Mouse (Mus musculus): ENCODE results near the gene Naa11.

Gene Naa11

DNA sequence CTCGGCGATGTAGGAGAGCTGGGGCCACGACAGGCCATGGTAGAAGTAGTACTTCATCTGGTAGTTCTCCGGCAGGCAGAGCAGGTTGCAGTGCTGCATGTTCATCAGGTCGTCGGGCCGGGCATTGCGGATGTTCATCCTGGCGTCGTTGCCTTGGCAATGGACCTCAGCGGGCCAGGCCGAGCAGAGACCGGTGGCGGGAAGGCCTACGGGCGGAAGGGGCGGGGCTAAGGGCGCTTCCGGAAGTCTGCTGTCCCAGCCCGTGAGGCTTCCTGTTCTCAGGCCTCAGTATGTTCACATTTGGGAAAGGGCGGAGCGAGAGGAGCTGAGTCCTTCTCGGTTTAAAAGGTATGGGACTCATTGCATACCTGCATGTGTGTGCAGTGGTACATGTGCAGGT is at the start of gene Naa11:
Gene Naa11, minus strand, starts transcription at position 220 of the 400 bp plus-strand sequence.
- in situ Hi-C loops (cut with MboI, MseI), result no loop called here

DNA sequence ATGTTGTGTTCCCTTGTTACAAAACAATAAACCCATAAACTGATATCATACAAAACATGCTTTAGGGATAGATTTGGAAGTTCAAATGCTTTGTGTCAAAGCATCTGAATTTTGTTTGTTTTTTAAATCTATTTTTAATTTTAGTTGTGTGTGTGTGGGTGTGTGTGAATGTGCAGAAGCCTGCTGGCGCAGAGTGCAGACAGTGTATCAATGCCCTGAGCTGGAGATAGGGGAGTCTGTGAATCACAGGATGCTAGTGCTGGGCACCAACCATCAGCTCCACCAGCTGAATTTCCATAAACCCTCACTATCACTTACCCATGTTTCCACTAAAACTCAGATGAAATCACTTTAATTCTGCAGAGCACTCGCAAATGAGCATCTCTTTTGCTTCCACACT is 40.3 kb upstream of the Naa11 start:
- in situ Hi-C loops (cut with MboI, MseI), result no loop called here

DNA sequence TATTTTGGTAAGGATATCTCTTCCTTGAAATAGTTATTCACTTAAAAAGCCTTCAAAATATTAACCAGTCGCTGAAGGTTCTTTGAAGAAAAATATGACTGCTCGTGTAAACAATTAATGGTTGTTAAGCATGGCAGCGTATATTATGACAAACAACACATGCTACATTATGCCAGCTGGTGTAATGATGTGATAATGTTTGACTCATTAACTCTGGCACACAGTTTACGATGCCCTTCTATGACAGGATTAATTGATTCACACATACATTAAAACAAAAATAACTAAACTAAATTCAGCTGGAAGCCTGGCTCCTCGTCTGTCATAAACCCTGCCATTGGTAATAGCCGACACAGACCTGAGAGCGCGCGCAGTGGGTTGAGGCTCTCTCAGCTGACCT is 37.8 kb upstream of the Naa11 start:
- in situ Hi-C loops (cut with MboI, MseI), result no loop called here

DNA sequence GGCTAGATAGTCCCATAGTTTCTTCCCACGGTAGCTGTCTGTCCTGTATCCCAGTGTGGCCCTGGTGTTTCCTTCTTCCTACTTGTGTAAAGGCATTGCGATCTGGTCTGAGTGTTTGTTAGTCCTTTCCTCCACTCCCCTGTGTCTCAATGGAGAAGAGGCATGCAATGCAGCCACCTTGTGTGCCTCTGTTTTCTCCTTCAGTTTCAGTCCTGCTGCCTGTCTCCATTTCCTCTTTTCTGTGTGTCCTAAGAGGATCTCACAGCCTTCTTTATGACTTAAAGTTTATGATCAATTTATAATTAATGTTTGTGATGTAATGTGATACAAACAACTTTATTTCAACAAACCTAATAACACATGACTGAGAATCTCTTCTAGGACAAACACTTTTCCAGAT is 29.5 kb upstream of the Naa11 start:
- in situ Hi-C loops (cut with MboI, MseI), result loop anchor here (25.0 kb wide), 1 partner anchor 1284 kb away; no protein-coding TSS in a partner anchor

DNA sequence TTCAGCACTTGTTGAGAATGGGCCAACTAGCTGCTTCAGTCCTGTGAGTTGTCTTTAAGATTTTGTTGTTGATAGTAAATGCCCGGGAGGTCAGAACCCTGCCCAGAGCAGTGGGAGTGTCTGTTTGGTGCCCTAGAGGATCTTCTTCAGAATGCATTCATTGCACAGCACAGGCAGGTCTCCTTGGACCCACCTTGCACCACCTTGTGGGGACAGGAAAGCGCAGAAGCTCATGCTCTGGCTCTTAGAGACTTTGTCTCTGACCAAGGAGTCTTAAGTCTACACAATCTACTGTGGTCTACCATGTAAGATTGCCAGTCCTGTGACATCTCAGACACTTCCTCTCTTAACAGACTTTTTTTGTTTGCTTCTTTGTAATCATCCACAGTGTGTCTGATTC is 25.0 kb upstream of the Naa11 start:
- in situ Hi-C loops (cut with MboI, MseI), result loop anchor here (25.0 kb wide), 1 partner anchor 1280 kb away; no protein-coding TSS in a partner anchor

DNA sequence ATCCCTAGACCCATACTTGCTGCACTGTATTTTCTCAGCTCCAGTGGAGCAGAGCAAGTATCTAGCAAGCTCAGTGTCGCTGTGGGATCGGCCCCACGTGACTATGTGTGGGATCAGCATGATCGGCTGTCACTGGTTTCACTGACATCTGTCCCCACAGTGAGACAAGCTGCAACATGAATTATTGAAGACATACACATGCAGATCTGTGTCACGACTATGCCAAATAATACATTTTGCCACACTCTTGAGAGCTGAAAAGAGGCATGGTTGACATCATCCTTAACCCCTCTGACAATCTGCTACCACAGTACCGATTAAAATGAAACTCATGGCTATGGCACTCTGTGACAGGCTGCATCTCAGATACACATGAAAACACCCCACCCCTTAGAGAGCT is 23.7 kb upstream of the Naa11 start:
- in situ Hi-C loops (cut with MboI, MseI), result loop anchor here (25.0 kb wide), 1 partner anchor 1279 kb away; no protein-coding TSS in a partner anchor

DNA sequence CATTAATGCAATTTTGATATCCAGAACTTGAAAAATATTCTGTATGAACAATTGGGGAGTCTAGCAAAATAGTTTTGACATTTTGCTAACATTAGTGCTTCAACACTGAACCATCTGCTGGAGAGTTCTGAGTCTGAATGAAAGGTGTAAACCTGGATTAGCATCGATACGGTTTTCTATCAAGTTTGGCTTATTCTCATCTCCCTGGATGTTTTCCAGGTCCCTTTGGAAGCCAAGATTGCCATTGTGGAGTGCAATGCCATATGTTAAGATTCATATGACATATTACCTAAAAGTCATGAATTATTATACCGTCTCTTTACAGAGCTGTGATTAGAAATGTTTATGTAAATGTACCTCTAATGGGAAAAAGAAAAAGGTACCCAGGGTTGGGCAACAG is 21.5 kb upstream of the Naa11 start:
- in situ Hi-C loops (cut with MboI, MseI), result loop anchor here (25.0 kb wide), 1 partner anchor 1276 kb away; no protein-coding TSS in a partner anchor

DNA sequence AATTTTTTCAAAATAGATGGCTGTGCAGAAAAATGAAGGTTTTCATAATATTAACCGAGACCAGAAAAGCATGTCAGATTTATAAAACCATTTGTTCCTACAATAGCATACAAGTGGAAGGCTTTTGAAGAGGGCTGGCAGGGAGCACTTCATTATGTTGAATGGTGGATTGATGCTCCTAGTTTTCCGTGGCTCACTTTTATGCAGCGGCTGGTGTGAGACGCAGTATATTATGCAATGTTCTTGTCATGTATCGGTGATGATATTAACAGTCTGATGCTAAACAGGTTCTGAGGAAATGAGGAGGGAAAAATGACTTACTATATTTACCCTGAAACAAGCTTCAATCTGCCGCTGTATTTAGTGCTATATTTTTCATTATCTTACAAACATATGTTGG is 18.0 kb upstream of the Naa11 start:
- in situ Hi-C loops (cut with MboI, MseI), result loop anchor here (25.0 kb wide), 1 partner anchor 1273 kb away; no protein-coding TSS in a partner anchor

DNA sequence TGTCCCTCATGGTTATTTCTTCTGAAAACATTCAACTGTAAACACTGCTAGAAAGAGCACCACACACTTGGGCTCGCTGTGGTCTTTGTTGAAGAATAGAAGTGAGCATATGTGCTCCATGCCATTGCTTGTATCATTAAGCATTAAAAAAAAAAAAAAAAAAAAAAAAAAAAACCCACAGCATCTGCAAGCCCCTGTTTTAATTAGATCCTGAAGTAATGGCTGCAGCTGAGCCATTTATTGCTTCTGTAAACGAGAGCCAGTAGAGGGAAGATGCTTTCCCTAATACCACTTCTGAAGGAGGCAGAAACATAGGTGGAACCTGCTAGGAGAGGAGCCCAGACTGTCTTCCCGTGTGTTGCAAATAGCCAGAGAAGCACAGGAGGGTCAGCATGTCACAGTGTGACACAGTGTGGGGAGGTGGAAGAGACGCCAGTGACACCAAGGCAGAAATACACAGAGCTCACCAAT is 17.1 kb upstream of the Naa11 start:
- in situ Hi-C loops (cut with MboI, MseI), result loop anchor here (25.0 kb wide), 1 partner anchor 1272 kb away; no protein-coding TSS in a partner anchor

DNA sequence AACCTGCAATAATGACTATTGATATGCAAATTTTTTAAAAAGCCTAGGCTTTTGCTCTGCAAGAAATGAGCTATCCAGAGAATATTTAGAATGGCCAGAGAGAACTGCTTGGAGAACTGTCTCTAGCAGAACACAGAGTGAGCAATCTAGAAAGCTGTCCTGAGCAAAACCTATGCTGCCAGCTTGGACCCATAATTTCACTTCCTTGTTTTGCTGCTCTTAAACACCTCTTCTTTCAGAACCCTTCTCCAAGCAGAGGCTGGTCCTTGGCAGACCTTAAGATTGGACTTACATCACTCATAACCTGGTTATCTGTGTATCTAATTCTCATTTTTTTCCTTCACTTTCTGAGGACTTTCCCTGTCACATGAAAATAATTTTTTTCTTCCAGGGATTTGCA is 8.9 kb upstream of the Naa11 start:
- in situ Hi-C loops (cut with MboI, MseI), result loop anchor here (25.0 kb wide), 1 partner anchor 1264 kb away; no protein-coding TSS in a partner anchor

DNA sequence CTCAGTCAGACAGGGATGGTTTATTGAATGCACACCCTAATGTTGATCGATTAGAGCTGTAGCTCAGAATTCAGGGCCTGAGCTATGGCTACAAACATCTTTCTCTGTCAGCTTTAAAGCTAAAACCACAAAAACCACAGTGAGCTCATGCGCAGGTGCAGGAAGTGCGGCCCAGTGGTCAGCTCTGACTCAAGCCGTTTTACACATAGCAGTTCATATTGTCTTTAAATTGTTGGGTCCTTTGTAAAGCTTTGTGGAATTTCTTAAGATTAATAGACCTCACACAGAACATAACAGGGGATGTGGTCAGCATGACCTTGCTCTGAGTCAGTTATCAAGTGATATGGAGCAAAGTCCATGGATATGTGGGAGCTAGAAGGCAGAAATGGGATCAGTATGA is 5.4 kb upstream of the Naa11 start:
- in situ Hi-C loops (cut with MboI, MseI), result no loop called here

DNA sequence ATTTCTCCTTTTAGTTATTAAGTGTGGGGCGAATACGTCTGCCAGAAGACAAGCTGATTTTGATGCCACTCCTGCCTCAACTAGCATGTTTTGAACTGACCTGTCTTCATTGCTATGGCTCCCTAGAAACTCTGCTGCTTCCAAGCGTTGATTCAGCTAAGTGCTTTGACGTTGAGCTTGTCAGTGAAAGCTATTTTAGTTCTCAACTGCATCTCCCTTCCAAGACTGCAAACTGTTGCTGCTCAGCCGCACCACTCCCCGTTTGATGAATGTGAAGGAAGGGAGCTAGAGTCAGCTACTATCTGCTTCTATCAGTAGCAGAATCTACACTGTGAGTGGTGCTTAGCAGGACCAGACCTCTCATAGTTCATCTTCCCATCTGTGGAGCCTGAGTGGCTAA is 4.6 kb downstream of the Naa11 start:
- in situ Hi-C loops (cut with MboI, MseI), result no loop called here

DNA sequence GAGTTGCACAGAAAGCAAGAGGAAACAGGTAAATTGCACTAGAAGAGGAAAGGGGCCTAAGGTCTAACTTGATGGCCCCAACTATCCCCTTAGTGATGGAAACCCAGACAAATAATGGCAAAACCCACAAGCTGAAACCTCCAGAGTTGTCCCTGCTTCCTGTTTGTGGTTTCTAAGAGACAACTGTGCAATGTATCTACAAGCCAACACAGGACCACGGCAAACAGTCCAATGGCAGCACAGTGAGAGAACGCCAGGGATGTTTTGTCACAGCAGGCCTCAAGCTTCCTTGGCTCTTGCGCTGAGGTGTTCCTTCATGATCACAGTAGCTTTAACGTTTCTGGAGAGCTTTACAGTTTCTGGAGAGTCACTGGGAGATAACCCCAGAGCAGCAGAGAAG is 7.8 kb downstream of the Naa11 start:
- in situ Hi-C loops (cut with MboI, MseI), result no loop called here

DNA sequence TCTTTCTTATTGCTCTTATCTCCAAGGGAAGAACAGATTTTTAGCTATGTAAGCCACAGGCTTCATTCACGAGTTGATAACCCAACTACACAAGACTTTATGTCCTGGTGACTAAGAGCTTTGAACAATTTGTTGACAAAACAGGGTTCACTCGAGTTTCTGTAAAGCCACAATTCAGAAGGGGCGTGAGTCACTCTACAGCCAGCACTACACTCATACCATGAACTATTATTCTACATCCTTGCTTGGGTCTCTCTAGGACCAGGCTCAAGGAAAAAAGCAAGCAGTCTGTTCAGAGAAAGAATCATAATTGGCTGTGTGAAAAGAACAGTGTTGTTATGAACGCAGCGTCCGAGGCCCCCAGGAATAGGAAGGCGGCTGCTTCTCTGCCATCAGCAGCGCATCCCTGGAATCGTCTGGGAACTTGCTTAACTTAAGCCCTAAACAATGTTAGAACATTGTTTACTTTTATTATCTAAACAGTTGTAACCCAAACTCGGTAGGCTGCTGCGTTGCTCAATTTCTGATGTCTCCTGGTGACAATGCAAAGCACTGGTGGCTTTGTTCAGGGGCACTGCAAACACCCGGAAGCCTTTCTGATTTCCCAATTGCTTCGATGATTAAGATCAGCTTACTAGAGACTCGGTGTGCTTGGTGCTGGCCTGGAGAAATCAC is 9.5 kb downstream of the Naa11 start:
- in situ Hi-C loops (cut with MboI, MseI), result no loop called here

DNA sequence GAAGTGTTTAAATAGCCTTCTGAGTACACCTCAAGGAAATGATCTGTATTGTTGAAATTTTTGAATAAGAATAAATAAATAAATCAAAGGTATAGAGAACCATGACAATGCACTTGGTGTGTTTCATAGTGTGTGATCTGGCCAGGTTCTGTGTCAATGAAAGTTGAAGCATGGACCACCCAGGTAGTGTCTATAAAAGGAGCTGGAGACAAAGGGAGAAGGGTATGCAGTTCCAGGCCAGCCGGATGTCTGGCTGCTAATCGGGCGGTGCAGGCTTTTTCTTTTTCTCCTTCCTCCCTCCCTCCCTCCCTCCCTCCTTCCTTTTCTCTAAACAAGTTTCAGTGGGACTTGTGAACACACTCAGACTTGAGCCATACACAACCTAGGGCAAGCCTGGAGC is 12.2 kb downstream of the Naa11 start:
- in situ Hi-C loops (cut with MboI, MseI), result no loop called here

DNA sequence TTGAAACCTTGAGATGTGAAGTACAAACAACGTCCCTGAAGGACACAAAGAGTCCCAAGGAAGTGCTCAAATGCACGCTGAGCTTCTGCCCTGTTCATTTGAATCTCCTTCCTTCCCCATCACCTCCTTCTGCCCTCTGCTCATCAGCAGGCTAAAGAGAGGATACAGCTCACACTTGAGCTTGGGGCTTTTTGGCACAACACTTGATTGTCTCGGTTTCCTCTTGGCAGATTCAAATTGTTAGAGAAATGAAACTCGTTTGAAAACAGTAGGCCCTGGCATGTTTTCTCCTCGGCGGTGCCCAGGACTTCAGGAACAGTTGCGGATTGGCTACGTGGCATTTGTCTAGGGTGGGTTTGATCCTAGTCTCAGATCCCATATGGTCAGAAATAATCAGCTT is 27.4 kb downstream of the Naa11 start:
- in situ Hi-C loops (cut with MboI, MseI), result no loop called here

DNA sequence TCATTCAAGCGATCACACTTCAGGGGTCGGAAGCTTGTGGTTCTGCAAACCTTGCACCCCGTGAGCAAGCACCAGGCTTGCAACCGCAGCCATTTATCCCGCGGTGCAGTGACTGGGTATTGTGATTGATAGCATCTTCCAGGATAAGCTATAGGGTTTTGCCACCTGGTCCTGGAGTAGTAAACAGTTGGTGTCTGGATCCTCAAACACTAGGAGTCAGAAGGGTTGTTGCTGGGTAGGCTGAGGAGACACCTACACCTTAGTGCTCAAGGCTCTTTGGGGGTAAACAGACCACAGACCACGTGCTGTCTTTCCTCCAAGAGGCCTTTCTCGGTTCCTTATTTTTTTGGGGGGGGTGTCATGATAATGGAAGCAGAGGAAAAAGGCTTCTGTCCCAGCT is 27.9 kb downstream of the Naa11 start:
- in situ Hi-C loops (cut with MboI, MseI), result no loop called here

DNA sequence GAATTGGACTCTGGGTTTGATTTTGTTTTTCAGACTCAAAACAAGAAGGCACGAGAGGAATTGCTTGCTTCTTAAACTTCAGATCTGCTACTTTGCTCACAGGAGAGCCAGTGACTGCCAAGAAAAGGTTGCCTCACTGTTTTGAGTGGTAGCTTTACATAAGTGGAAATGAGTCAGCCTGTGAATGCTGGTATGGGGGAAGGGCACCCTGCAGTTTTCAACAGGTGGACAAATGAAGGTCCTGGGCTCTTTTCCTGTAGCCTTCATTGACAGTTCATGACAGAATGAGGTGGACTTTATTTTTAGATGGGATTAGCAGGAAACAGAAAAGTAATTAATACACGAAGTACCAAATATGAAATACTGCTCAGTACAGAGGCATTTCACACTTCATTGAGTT is 29.6 kb downstream of the Naa11 start:
- in situ Hi-C loops (cut with MboI, MseI), result no loop called here

DNA sequence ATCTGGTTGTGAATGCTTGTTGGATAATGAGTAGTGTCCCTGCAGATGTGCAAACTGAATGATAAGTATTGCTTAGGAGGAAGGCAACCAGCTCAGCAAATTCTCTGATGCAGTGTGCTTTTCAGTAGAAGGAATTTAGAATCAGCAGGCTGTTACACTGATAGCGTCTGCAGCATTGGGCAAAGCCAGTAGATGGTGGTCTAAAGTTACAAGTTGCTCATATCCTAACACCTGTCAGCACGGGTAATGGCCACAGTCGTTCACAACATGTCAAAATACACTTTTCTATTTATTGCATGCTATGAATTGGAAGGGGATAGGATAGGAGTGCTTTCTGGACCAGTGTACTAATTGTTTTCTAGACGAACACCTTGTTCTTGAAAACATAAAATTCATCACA is 33.1 kb downstream of the Naa11 start:
- in situ Hi-C loops (cut with MboI, MseI), result no loop called here

DNA sequence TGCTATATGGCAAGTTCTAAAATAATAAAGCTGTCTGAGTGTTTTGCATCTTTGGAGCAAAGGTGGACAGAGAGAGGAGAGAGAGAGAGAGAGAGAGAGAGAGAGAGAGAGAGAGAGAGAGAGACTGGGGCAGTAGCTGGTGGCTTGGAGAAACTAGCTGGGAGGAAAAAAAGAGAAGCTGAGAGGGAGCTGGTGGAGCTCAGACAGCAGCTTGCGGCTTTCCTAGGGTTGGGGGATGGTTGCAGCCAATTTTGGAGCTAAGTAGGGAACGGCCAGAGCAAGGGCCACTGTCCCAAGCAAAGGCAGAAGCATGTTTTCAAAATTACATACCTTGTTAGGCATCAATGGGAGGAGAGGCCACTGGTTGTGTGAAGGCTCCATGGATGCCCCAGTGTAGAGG is 36.0 kb downstream of the Naa11 start:
- in situ Hi-C loops (cut with MboI, MseI), result no loop called here

DNA sequence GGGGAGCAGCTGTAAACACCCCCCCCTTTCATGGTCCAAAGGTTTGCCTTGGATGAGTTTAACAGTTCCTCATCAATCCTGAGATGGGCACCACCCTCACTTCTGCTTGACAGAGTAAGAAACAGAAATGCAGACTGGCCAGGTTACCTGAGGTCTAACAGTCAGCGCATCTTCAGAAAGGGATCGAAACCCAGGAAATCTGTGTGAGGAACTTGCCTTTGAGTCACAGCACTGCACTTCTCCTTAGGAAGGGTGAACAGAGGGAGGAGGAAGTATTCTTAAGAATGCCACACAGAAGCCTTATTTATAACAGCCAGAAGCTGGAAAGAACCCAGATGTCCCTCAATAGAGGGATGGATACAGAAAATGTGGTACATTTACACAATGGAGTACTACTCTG is 37.0 kb downstream of the Naa11 start:
- in situ Hi-C loops (cut with MboI, MseI), result no loop called here

DNA sequence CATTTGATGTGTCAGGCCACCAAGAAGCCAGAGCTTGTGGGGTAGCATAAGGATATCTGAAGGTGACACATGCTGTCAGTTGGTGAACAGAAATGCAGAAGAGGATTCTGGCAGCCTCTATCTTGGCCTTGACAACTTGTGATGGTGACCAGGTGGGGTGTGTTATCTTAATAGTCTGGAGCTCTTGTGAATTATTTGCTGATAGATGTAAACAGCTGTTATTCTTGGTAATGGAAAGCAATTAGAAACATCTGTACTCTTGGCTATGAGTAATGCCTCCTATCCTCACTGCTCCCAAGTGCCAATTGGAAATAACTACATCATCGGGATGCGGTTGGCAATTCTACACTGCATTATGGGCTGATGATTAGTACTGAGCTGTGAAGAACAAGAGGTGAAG is 43.4 kb downstream of the Naa11 start:
- in situ Hi-C loops (cut with MboI, MseI), result no loop called here

DNA sequence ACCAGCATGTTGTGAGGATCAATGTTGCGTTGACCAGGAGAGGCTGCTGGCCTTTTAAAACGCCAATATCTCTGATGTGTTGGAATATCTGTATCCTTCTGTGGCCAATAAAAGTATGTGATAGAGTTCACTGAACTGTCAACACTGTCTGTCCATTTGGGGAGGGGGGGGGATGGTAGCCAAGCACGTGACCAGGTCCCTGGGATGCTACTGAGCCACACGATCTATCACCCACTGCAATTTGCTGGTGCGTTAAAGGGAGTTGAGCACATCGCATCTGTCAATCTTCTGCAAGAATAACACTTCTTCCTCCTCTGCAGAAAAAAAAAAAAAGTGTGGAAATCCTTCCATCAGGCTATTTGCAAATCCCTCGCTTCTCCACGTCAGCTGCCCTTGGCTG is 43.9 kb downstream of the Naa11 start:
- in situ Hi-C loops (cut with MboI, MseI), result no loop called here
